Mouse (Mus musculus): ENCODE data around the gene Gm10964. TPM values are rescaled to one million over a fixed set of nuclear protein-coding genes. Genes with fewer than 3 reads are reported as not detected.
"Not testable (repeated sequence)": the region's sequence is repeated elsewhere in the genome, so short reads cannot be mapped to it uniquely, and the experiment has no call there.

The Gm10964 gene
- polyA plus RNA-seq, 1 experiment from 2014 or later: not detected

DNA sequence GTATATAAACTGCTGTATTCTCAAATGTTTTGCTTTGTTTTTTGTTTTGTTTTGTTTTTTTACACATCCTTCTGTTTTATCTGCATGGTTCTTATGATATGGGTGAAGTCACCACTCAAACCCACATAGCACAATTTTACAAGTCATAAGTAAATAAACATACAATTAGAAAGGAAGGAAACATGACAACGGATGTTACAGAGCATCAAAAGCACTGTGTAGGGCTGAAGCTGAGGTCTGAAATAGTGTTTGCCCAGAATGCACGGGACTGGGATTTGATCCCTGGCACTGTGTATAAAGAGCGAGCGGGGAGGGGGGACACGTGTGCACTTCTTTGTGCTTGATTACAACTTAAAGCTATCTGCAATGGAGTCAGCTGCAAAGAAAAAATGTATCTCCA lies 41.6 kb downstream of the Gm10964 start:
- Histone ChIP-seq H3K4me2 (replicated peaks; ENCODE audit: low read depth, low read length) (no peak overlapping the region), H3K9ac (ENCODE audit: low read depth, low read length) (no peak overlapping the region), H3K36me3 (ENCODE audit: control insufficient read depth, insufficient read depth, low read length) (peaks cover 15% of the 10 kb centered on the region), H3K27me3 (ENCODE audit: control insufficient read depth, insufficient read depth, low read length) (no peaks in the 10 kb centered on the region), H3K9me3 (ENCODE audit: control insufficient read depth, low read length) (no peaks in the 10 kb centered on the region), H3K4me3 (ENCODE audit: low read length) (no peak overlapping the region), H3K4me1 (ENCODE audit: control insufficient read depth, insufficient read depth, low read length) (no peaks in the 10 kb centered on the region), H3K27ac (ENCODE audit: low read depth, low read length) (no peak overlapping the region)
- WGBS: 83% methylated on average over 5 of the region's 5 CpGs
- no peak for ATAC-seq (ENCODE audit: low FRiP score, low TSS enrichment)

DNA sequence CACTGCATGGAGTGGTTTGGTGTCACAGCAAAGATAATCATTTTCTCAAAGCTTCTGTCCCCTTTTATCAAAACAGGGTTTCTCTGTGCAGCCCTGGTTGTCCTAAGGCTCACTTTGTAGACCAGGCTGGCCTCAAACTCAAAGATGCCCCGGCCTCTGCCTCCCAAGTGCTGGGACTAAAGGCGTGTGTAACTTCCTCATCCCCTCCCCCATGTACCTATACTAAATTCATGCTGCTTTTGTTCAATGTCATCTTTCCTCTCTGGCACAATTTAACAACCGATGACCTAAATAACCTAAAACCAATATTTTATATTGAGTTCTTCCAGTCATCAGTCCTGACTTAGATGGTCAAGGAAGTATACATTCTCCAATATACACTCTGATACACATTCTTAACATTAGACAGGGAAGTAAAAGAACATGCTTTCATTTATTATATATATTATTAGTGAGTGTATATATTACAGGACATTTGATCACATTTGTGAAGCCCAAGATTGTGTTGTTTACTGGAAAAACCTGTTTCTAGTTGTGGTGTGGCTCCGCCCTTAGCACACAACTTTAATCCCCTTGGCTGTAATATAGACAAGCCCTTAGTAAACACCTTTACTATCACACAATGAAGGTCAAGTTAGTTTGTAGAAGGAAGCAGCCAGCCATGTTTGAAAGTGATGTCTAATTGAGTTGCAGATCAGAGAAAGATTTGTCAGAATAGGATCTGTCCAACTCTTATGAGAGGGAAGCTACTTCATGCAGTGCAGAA lies 43.9 kb downstream of the Gm10964 start:
- no peaks in the 10 kb centered on the region for H3K9me3 ChIP-seq (ENCODE audit: control insufficient read depth, low read length)
- no peak overlapping the region for H3K27ac ChIP-seq (ENCODE audit: low read depth, low read length)
- H3K27me3 ChIP-seq (ENCODE audit: control insufficient read depth, insufficient read depth, low read length): no peaks in the 10 kb centered on the region
- no peak for ATAC-seq (ENCODE audit: low FRiP score, low TSS enrichment)
- no peak overlapping the region for H3K9ac ChIP-seq (ENCODE audit: low read depth, low read length)
- peaks cover 3% of the 10 kb centered on the region; the same call in 1 of the 2 replicates for H3K4me1 ChIP-seq (ENCODE audit: control insufficient read depth, insufficient read depth, low read length)
- 85% methylated on average over 4 of the region's 4 CpGs for WGBS
- no peak overlapping the region for H3K4me3 ChIP-seq (ENCODE audit: low read length)
- no peak overlapping the region for H3K4me2 ChIP-seq (replicated peaks; ENCODE audit: low read depth, low read length)
- H3K36me3 ChIP-seq (ENCODE audit: control insufficient read depth, insufficient read depth, low read length): no peaks in the 10 kb centered on the region; the same call in 1 of the 2 replicates

DNA sequence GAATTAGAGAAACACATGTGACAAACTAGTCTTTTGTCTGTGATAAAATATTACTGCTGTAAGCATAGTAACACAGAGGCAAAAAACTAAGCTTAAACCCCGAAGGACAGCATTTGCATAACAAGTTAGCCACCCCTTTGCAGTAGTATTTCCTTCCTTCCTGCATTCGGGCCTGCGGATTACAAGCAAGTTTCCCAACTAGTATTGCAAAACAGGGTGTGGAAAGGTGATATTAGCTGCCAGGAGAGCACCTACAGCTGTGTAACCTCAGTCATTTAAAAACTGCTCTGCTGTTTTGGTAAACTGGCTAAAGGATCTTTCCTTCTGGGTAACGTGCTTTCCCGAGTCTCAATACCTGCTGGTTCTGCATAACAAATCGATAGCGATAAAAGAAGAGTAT lies 48.1 kb downstream of the Gm10964 start:
- H3K9me3 ChIP-seq (ENCODE audit: control insufficient read depth, low read length): no peaks in the 10 kb centered on the region
- H3K4me2 ChIP-seq (replicated peaks; ENCODE audit: low read depth, low read length): no peak overlapping the region
- ATAC-seq (ENCODE audit: low FRiP score, low TSS enrichment): no peak
- H3K9ac ChIP-seq (ENCODE audit: low read depth, low read length): no peak overlapping the region
- H3K27ac ChIP-seq (ENCODE audit: low read depth, low read length): no peak overlapping the region
- no peak overlapping the region for H3K4me3 ChIP-seq (ENCODE audit: low read length)
- peaks cover 19% of the 10 kb centered on the region; the same call in 1 of the 2 replicates for H3K4me1 ChIP-seq (ENCODE audit: control insufficient read depth, insufficient read depth, low read length)
- whole genome bisulfite sequencing: 63% methylated on average over 7 of the region's 7 CpGs
- no peaks in the 10 kb centered on the region for H3K27me3 ChIP-seq (ENCODE audit: control insufficient read depth, insufficient read depth, low read length)
- no peaks in the 10 kb centered on the region for H3K36me3 ChIP-seq (ENCODE audit: control insufficient read depth, insufficient read depth, low read length)

DNA sequence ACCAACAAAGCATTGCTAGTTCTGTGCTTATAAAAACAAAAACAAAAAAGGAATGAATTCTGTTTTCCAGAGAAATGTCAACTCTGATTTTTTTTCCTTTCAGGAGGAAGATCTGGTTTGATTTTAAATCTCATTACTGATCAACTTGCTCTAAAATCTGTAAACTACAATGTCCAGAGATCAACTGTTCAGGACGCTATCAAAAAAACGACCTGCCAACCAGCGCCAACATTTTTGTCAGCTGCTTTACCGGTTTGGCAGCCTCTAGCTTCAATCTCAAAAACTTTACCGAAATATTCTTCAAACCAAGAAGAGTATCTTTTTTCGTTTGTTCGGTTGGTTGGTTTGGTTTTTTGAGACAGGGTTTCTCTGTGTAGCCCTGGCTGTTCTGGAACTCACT lies 49.9 kb downstream of the Gm10964 start:
- Histone ChIP-seq H3K4me2 (replicated peaks; ENCODE audit: low read depth, low read length) (peak overlapping the region; percentile 79; the same call in 1 of the 2 replicates), H3K9me3 (ENCODE audit: control insufficient read depth, low read length) (no peaks in the 10 kb centered on the region), H3K27me3 (ENCODE audit: control insufficient read depth, insufficient read depth, low read length) (no peaks in the 10 kb centered on the region), H3K36me3 (ENCODE audit: control insufficient read depth, insufficient read depth, low read length) (no peaks in the 10 kb centered on the region), H3K9ac (ENCODE audit: low read depth, low read length) (no peak overlapping the region), H3K4me3 (ENCODE audit: low read length) (peak overlapping the region; percentile 82; the same call in 1 of the 2 replicates), H3K27ac (ENCODE audit: low read depth, low read length) (no peak overlapping the region), H3K4me1 (ENCODE audit: control insufficient read depth, insufficient read depth, low read length) (peaks cover 19% of the 10 kb centered on the region; the same call in 1 of the 2 replicates)
- WGBS: 77% methylated on average over 7 of the region's 7 CpGs
- no peak for ATAC-seq (ENCODE audit: low FRiP score, low TSS enrichment)

DNA sequence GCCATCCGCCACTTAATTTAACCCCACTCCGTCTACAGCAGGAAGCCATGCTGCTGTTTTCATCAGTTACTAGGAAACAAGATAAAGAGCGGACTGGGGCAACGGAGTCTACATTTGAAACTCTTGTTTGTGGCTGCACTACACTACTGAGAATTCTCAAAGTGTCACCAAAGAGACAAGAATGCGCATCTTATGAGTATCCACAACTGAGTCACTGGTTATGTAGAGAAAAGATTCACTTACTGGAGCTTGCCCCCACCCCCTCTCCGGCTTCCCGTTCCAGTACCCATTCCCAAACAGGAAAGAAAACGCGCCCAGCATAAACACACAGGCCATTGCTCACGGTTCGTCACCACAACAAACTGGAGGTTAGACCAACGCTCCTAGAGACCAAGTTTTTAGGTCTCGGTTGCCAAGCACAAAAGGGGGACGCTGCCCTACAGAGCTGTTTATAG lies 50.8 kb downstream of the Gm10964 start:
- 4% methylated on average over 14 of the region's 14 CpGs for WGBS
- H3K4me2 ChIP-seq (replicated peaks; ENCODE audit: low read depth, low read length): peak overlapping the region; percentile 79

DNA sequence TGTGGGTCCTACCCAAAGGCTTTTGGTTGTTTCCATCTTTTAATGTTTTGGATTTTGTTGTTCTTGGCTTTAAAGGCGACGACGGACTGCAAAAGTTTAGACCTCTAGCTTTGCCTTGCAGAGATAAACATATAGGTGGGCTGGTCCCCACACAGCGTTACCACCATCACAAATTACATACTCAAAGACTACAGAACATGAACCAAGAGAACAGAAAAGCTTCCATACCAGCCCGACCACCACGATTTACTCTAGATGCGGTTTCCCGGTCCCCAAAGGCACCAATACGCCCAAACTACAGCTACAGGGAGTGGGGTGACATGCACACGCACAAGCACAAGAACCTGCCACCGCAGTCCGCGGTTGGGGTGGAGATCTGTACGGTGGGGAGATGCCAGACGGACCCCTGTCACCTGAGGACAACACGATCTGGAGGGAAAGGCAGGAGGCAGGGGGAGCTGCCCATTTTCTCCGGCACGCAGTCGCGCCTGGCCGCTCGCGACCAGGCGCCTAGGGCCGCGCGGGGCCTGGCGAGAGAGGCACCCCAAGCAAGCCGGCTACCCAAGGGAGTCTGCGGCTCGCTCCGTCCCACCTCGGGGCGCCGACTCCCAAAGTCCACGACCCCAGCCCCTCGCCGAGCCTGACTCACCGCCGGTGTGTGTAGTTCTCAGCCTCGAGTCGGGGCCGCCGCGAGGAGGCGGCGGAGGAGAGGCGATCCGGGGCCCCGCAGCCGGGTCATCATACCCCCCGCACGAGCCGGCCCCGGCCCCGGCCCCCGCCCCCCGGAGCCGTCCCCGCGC lies 51.4 kb downstream of the Gm10964 start:
- peak overlapping the region; percentile 96 for H3K9ac ChIP-seq (ENCODE audit: low read depth, low read length)
- H3K36me3 ChIP-seq (ENCODE audit: control insufficient read depth, insufficient read depth, low read length): no peaks in the 10 kb centered on the region
- WGBS: under 1% methylated on average over 56 of the region's 61 CpGs
- H3K4me3 ChIP-seq (ENCODE audit: low read length): peak overlapping the region; percentile 82
- ATAC-seq (ENCODE audit: low FRiP score, low TSS enrichment): peak; percentile 82
- peaks cover 19% of the 10 kb centered on the region; the same call in 1 of the 2 replicates for H3K4me1 ChIP-seq (ENCODE audit: control insufficient read depth, insufficient read depth, low read length)
- H3K4me2 ChIP-seq (replicated peaks; ENCODE audit: low read depth, low read length): peak overlapping the region; percentile 79
- peak overlapping the region; percentile 86 for H3K27ac ChIP-seq (ENCODE audit: low read depth, low read length)
- no peaks in the 10 kb centered on the region for H3K9me3 ChIP-seq (ENCODE audit: control insufficient read depth, low read length)
- H3K27me3 ChIP-seq (ENCODE audit: control insufficient read depth, insufficient read depth, low read length): no peaks in the 10 kb centered on the region

More for the DNA sequence above, 50.8 kb downstream of the Gm10964 start:
- Histone ChIP-seq H3K9ac (ENCODE audit: low read depth, low read length) (peak overlapping the region; percentile 96), H3K27me3 (ENCODE audit: control insufficient read depth, insufficient read depth, low read length) (no peaks in the 10 kb centered on the region), H3K4me3 (ENCODE audit: low read length) (peak overlapping the region; percentile 82), H3K9me3 (ENCODE audit: control insufficient read depth, low read length) (no peaks in the 10 kb centered on the region), H3K36me3 (ENCODE audit: control insufficient read depth, insufficient read depth, low read length) (no peaks in the 10 kb centered on the region), H3K4me1 (ENCODE audit: control insufficient read depth, insufficient read depth, low read length) (peaks cover 19% of the 10 kb centered on the region; the same call in 1 of the 2 replicates), H3K27ac (ENCODE audit: low read depth, low read length) (peak overlapping the region; percentile 86)
- no peak for ATAC-seq (ENCODE audit: low FRiP score, low TSS enrichment)

DNA sequence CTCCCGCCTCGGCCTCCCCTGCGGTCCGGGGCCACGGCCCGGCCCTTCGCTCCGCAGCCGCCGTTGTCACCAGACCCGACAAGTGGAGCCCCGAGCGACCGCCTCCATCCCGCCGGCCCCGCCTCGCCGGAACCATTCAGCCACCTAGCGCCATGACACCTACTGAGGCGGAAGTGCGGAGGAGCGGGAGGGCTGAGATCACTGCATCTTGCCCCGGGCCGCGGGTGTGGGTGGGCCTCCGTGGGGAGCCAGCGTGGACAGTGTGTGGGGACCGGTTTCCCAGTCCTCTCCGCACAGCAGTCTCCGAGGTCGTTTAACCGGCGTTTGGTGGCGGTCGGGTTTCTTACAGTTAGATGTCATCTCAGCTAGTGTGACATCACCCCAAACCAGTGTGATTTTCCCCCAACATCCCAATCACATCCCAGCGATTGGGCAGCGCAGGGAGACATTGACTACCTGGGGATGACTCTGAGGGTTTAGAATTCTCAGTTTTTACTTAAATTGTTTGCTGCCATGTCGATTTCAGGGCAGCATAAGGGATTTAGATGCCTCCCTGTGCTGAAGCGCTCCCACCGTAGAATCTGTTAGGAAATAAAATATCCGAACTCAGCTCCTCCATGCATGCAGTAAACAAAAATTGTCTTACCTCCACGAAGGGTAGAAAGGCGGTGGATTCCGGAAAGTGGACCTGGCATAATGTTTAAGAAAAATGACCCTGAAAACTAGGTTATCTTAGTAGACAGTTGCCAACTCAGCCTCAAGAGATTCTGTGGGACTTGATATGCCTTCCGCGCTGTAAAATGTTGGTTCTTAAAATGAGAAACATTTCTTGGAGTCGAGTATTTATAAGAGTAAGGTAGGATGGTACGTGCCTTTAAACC lies 52.3 kb downstream of the Gm10964 start, which contains the start of gene Hipk1:
TSS of gene Hipk1 (minus strand) at position 334 of the 881 bp plus-strand sequence.
- Histone ChIP-seq H3K9me3 (ENCODE audit: control insufficient read depth, low read length) (no peaks in the 10 kb centered on the region), H3K9ac (ENCODE audit: low read depth, low read length) (peak within 1 kb of the TSS; percentile 96), H3K4me3 (ENCODE audit: low read length) (peak within 1 kb of the TSS; percentile 82), H3K4me2 (replicated peaks; ENCODE audit: low read depth, low read length) (peak within 1 kb of the TSS; percentile 79), H3K27me3 (ENCODE audit: control insufficient read depth, insufficient read depth, low read length) (no peaks in the 10 kb centered on the region), H3K27ac (ENCODE audit: low read depth, low read length) (peak within 1 kb of the TSS; percentile 86), H3K4me1 (ENCODE audit: control insufficient read depth, insufficient read depth, low read length) (peaks cover 19% of the 10 kb centered on the region; the same call in 1 of the 2 replicates), H3K36me3 (ENCODE audit: control insufficient read depth, insufficient read depth, low read length) (no peaks in the 10 kb centered on the region)
- WGBS: 10% methylated on average over 49 of the region's 49 CpGs
- ATAC-seq (ENCODE audit: low FRiP score, low TSS enrichment): peak; percentile 97

DNA sequence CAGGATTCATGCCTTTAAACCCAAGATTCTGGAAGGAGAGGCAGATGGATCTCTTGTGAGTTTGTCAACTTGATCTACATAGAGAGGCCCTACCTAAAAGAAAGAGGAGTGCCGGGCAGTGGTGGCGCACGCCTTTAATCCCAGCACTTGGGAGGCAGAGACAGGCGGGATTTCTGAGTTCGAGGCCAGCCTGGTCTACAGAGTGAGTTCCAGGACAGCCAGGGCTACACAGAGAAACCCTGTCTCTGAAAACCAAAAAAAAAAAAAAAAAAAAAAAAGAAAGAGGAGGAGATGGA lies 52.9 kb downstream of the Gm10964 start:
- not testable (repeated sequence) for ATAC-seq (ENCODE audit: low FRiP score, low TSS enrichment); H3K27me3 ChIP-seq (ENCODE audit: control insufficient read depth, insufficient read depth, low read length); H3K27ac ChIP-seq (ENCODE audit: low read depth, low read length); H3K9ac ChIP-seq (ENCODE audit: low read depth, low read length); H3K36me3 ChIP-seq (ENCODE audit: control insufficient read depth, insufficient read depth, low read length); H3K9me3 ChIP-seq (ENCODE audit: control insufficient read depth, low read length)
- 84% methylated on average over 5 of the region's 5 CpGs for WGBS
- Histone ChIP-seq H3K4me3 (ENCODE audit: low read length) (peak overlapping the region; percentile 82), H3K4me2 (replicated peaks; ENCODE audit: low read depth, low read length) (peak overlapping the region; percentile 79; the same call in 1 of the 2 replicates), H3K4me1 (ENCODE audit: control insufficient read depth, insufficient read depth, low read length) (peaks cover 19% of the 10 kb centered on the region; the same call in 1 of the 2 replicates)
